Mouse (Mus musculus) brown adipose tissue, adult 24 weeks (tissue): ENCODE data around the gene Mitf. TPM values are rescaled to one million over a fixed set of nuclear protein-coding genes. Genes with fewer than 3 reads are reported as not detected.

Source experiments
- H3K27ac ChIP-seq: fragments of 200-500 bp; replicated peaks from 2 replicates; pipeline ENCODE4 v1.5.1; 2012; ENCODE audit warnings: low read depth, mild to moderate bottlenecking, low read length
- H3K4me1 ChIP-seq: fragments of 200-500 bp; 2 replicates; pipeline ENCODE4 v1.6.1; 2012; ENCODE audit warnings: low read length, mixed read lengths; ENCODE audit not compliant: control insufficient read depth, insufficient read depth, insufficient read length
- H3K4me3 ChIP-seq: fragments of 200-500 bp; 2 replicates; pipeline ENCODE4 v1.5.1; 2012; ENCODE audit warnings: low read depth, mild to moderate bottlenecking, low read length, moderate library complexity; ENCODE audit not compliant: insufficient read depth
- polyA plus RNA-seq: library from polyadenylated mRNA; stranded (reverse); fragments of >200 nt; gene quantifications from 2 replicates; pipeline ENCODE4 v1.2.4, GENCODE M21; 2012; ENCODE audit not compliant: missing spikeins, insufficient read depth, insufficient read length

Gene Mitf
- polyA plus RNA-seq, 1 experiment: 2.9 TPM

GRCm38 (mm10) chr6:97881935-97882334 lies 75.1 kb downstream of the Mitf start:
- Histone ChIP-seq H3K4me3 (no peak overlapping the region), H3K4me1 (peaks cover 12% of the 10 kb centered on the region), H3K27ac (no peak overlapping the region)

- Histone ChIP-seq H3K27ac (no peak overlapping the region), H3K4me1 (peaks cover 9% of the 10 kb centered on the region), H3K4me3 (no peak overlapping the region)
Measured at GRCm38 (mm10) chr6:97882931-97883330, 76.1 kb downstream of the Mitf start.

- H3K4me1 ChIP-seq: peaks cover 5% of the 10 kb centered on the region
- H3K27ac ChIP-seq: no peak overlapping the region
- no peak overlapping the region for H3K4me3 ChIP-seq
Measured at GRCm38 (mm10) chr6:97883496-97883895, 76.6 kb downstream of the Mitf start.

GRCm38 (mm10) chr6:97884971-97885370 lies 78.1 kb downstream of the Mitf start:
- no peak overlapping the region for H3K4me3 ChIP-seq
- no peak overlapping the region for H3K27ac ChIP-seq
- peaks cover 2% of the 10 kb centered on the region; the same call in 1 of the 2 replicates for H3K4me1 ChIP-seq

- no peak overlapping the region for H3K4me3 ChIP-seq
- no peak overlapping the region for H3K27ac ChIP-seq
- H3K4me1 ChIP-seq: peaks cover 2% of the 10 kb centered on the region; the same call in 1 of the 2 replicates
Measured at GRCm38 (mm10) chr6:97885606-97886005, 78.8 kb downstream of the Mitf start.

GRCm38 (mm10) chr6:97887893-97888292 lies 81.0 kb downstream of the Mitf start:
- Histone ChIP-seq H3K4me3 (no peak overlapping the region), H3K4me1 (peaks cover 2% of the 10 kb centered on the region; the same call in 1 of the 2 replicates), H3K27ac (no peak overlapping the region)

- Histone ChIP-seq H3K27ac (no peak overlapping the region), H3K4me3 (no peak overlapping the region), H3K4me1 (peaks cover 2% of the 10 kb centered on the region; the same call in 1 of the 2 replicates)
Measured at GRCm38 (mm10) chr6:97888596-97888995, 81.7 kb downstream of the Mitf start.

GRCm38 (mm10) chr6:97893546-97893945 lies 86.7 kb downstream of the Mitf start:
- Histone ChIP-seq H3K4me1 (peaks cover 2% of the 10 kb centered on the region; the same call in 1 of the 2 replicates), H3K27ac (no peak overlapping the region), H3K4me3 (no peak overlapping the region)

GRCm38 (mm10) chr6:97897191-97897590 lies 90.3 kb downstream of the Mitf start:
- peaks cover 2% of the 10 kb centered on the region; the same call in 1 of the 2 replicates for H3K4me1 ChIP-seq
- H3K27ac ChIP-seq: no peak overlapping the region
- H3K4me3 ChIP-seq: no peak overlapping the region

- no peak overlapping the region for H3K27ac ChIP-seq
- H3K4me1 ChIP-seq: peaks cover 2% of the 10 kb centered on the region; the same call in 1 of the 2 replicates
- no peak overlapping the region for H3K4me3 ChIP-seq
Measured at GRCm38 (mm10) chr6:97898085-97898484, 91.2 kb downstream of the Mitf start.

- H3K4me3 ChIP-seq: no peak overlapping the region
- peaks cover 2% of the 10 kb centered on the region; the same call in 1 of the 2 replicates for H3K4me1 ChIP-seq
- no peak overlapping the region for H3K27ac ChIP-seq
Measured at GRCm38 (mm10) chr6:97901561-97901960, 94.7 kb downstream of the Mitf start.

- H3K4me3 ChIP-seq: no peak overlapping the region
- H3K27ac ChIP-seq: no peak overlapping the region
- peaks cover 2% of the 10 kb centered on the region; the same call in 1 of the 2 replicates for H3K4me1 ChIP-seq
Measured at GRCm38 (mm10) chr6:97902205-97902604, 95.4 kb downstream of the Mitf start.

GRCm38 (mm10) chr6:97914768-97915167 lies 107.9 kb downstream of the Mitf start:
- Histone ChIP-seq H3K4me1 (peaks cover 9% of the 10 kb centered on the region; the same call in 1 of the 2 replicates), H3K27ac (no peak overlapping the region), H3K4me3 (no peak overlapping the region)

- H3K27ac ChIP-seq: no peak overlapping the region
Measured at GRCm38 (mm10) chr6:97916386-97916903, 109.6 kb downstream of the Mitf start.

GRCm38 (mm10) chr6:97918051-97918450 lies 111.2 kb downstream of the Mitf start:
- Histone ChIP-seq H3K4me1 (peaks cover 9% of the 10 kb centered on the region; the same call in 1 of the 2 replicates), H3K4me3 (no peak overlapping the region), H3K27ac (0 out of 2 replicates have a peak overlapping the region, but pooled peaks have one; percentile 7)

More at GRCm38 (mm10) chr6:97916386-97916903, 109.6 kb downstream of the Mitf start:
- Histone ChIP-seq H3K4me1 (peaks cover 9% of the 10 kb centered on the region; the same call in 1 of the 2 replicates), H3K4me3 (no peak overlapping the region)

GRCm38 (mm10) chr6:97918481-97918880 lies 111.6 kb downstream of the Mitf start:
- H3K27ac ChIP-seq: no peak overlapping the region
- H3K4me1 ChIP-seq: peaks cover 9% of the 10 kb centered on the region; the same call in 1 of the 2 replicates
- no peak overlapping the region for H3K4me3 ChIP-seq
